Mouse (Mus musculus) kidney, adult 11 months (tissue): ENCODE results near the gene Six5.

ENCODE experiments used
- DNase-seq: peaks from one replicate; pipeline ENCODE4 v3.0.0; 2022

Gene Six5

DNA sequence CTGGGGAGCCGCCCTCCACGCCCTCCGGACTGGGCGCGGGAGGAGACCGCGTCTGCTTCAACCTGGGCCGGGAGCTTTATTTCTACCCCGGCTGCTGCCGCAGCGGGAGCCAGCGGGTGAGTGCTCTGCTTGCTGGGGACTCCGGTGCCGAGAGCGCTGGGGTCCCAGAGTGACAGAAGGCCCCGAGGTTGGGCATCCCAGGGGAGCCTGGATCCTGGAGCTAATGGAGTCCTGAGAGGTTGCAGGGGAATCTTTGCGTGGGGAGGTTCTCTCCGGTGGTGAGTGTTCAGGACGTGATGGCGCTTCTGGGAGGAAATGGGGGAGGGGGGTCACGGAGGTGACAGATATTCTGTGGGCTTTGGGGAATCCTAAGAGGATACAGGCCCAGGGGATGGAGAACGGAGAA lies 17.8 kb upstream of the Six5 start:
- DNase-seq = no peak

DNA sequence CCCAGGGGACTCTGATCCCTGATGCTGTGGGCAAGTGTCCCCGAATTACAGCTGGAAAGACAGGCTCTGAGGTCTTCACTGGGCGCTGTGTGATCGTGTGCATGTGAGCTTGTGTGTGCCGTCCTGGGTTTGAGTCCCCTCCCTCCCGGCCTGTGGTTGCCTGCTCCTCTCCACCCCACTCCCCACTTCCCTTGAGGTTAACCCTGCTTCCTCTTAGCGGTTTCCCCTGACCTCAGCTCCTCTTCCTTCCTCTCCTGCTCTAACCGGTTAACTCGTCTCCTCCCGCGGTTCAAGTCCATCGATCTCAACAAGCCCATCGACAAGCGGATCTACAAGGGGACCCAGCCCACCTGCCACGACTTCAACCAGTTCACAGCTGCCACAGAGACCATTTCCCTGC lies 16.6 kb upstream of the Six5 start:
- no peak for DNase-seq

DNA sequence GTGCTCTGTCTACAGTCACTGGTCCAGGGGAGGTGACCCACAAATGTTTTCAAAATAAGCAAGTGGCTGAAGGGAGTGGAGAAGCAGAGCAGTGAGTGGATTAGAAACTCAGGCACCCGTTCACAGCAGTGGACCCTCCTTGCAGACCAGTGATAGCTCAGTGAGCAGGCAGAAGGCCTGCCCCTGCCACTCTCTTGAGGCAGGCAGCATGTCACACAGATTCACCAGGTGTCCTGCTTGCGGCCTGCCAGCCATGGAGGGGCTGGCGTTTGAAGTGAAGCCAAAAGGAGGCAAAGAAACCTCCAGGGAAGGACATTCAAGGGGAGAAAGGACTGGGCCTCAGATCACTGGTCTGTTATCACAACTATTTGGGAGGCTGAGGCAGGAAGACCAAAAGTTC lies 15.7 kb upstream of the Six5 start:
- no peak for DNase-seq

DNA sequence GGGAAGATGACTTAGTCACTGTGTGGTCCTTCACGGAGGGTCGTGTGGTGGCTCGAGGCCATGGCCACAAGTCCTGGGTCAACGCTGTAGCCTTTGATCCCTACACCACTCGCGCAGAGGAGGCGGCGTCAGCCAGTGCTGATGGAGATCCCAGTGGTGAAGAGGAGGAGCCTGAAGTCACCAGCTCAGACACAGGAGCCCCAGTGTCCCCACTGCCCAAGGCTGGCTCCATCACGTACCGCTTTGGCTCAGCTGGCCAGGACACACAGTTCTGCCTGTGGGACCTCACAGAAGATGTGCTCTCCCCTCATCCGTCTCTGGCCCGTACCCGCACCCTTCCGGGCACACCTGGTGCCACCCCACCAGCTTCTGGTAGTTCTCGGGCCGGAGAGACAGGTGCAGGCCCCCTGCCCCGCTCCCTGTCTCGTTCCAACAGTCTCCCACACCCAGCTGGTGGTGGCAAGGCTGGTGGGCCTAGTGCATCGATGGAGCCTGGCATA lies 13.9 kb upstream of the Six5 start:
- DNase-seq = no peak

DNA sequence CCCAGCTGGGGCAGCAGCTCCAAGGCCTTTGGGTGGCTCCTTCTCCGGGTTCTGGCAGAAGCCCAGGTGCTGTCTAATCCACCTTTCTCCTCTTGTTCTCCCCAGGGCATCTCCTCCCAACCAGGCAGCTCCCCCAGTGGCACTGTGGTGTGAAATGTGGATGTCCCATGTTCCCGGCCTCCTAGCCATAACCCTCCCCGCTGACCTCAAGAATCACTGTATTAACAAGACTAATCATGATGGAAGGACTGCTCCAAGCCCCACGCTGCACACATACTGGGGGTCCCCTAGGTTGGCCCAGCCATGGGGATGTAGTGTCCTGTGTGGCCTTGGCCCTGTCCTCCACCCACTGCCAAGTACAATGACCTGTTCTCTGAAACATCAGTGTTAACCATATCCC lies 12.2 kb upstream of the Six5 start:
- no peak for DNase-seq

DNA sequence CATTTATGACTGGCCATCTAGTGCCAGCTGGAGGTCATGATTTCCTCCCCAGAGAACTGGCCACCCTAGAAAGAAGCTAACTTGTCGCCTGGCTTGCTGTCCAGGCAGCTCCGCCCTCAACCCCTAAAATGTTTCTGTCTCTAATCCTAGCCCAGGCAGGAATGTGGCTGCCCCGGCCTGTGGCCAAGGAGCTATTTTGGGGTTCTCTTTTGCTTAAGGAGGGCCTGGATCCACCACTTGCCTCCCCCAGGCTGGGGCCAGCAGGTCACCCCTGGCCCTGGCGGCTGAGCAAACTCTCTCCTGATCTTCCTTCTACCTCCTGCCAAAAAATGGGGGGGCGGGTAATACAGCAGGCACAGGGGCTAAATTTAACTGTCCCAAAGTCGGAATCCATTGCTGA lies 11.3 kb upstream of the Six5 start:
- no peak for DNase-seq

DNA sequence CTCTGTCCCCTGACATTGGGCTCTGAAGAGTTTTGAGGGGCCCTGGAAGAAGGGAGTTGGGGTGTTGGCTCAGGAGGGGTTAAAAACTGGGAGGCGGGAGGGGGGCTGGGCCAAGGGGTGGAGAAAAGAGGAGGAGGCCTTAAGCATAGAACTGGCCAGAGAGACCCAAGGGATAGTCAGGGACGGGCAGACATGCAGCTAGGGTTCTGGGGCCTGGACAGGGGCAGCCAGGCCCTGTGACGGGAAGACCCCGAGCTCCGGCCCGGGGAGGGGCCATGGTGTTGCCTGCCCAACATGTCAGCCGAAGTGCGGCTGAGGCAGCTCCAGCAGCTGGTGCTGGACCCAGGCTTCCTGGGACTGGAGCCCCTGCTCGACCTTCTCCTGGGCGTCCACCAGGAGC lies 10.7 kb upstream of the Six5 start, which contains the start of gene Dmpk:
Dmpk (plus strand) TSS at position 149 of the 400 bp plus-strand sequence.
- no peak for DNase-seq

DNA sequence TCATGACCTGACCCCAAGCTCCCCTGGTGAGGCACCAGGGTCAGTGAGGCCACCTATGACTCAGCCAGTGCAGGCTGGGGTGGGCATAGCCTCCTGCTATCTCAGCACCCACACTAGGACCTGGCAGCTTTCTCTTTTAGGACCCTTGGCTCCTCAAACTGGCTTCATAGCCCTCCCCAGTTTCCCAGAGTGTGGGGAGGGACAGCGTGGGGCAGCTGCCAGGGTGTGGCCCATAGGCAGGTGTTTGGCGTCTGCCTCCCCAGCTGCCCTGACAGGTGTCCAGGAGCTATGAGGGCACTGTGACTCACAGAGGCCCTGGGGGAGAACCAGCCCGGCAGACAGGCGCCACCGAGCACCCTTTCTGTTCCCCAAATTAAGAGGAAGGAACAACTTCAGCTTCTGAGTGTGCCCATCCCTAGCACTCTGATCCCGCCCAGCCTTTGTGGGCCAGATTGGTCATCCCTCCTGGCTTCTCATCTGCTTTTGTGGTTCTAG lies 10.1 kb upstream of the Six5 start:
- no peak for DNase-seq

DNA sequence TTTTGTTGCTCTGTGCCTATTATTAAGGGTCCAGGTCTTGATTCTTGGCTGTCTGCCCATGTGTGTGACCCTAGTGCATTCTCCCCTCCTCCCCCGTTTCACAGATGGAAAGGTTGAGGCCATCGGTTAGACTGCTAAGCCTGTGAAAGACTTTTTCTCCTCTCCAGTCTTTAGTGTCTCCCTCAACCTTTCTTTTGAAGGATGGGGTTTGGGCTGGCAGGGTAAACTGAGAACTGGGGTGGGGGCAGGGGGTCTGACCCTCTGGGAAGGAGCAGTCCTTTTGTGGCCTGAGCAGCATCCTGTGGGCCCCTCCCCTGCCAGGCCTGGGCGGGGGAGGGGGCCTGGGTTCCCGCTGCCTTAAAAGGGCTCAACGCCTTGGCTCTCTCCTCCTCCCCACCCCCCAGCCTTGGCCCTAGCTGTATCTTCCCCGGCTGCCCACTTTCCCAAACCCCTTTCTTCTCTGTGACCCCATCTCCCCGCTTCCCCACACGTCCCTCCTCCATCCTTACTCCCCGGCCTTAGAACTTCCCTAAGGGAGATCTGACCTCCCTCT lies 9.4 kb upstream of the Six5 start:
- no peak for DNase-seq

DNA sequence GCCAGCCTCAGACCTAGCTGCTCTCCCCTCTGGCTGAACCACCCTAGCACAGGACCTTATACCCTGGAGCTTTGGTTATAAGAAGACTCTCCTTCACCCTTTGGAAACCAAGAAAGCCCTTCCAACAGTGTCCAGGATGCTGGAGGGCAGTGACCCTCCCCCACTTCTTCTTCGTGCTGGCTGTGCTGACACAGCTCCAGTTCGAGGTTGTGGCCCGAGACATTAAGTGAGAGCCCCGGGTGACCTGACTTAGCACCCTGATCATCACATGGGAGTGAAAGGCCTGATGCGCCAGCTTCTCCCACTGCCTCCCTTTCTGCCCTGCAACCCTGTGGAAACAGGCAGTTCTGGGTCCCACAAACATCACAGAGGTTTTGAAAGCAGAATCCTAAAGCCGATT lies 8.9 kb upstream of the Six5 start:
- DNase-seq = no peak

DNA sequence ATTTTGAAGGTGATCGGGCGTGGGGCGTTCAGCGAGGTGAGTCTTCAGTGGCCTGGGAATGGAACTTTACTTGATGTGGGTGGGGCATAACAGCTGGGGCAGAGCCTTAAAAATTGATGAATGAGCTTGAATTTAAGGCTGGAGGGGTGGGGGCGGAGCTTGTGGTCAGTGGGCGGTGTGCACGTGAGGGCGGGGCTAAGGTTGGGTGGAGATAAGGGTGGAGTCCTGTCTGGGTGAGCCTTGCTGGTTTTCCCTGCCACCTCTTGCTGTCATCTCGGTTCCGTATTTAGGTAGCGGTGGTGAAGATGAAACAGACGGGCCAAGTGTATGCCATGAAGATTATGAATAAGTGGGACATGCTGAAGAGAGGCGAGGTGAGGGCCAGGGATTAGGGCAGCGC lies 8.4 kb upstream of the Six5 start:
- DNase-seq = no peak

DNA sequence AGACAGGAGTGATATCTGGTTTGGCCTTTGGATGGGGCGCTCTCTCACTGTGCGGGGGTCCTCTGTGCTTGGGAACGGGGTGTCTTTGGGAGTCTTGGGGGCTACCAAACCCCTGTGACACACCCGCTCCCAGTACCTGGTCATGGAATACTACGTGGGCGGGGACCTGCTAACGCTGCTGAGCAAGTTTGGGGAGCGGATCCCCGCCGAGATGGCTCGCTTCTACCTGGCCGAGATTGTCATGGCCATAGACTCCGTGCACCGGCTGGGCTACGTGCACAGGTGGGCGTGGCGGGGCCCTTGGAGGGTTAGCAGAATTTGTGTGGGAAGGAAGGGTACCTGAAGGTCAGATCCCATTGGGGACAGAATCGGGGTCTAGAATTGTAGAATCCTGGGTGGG lies 7.6 kb upstream of the Six5 start:
- no peak for DNase-seq

DNA sequence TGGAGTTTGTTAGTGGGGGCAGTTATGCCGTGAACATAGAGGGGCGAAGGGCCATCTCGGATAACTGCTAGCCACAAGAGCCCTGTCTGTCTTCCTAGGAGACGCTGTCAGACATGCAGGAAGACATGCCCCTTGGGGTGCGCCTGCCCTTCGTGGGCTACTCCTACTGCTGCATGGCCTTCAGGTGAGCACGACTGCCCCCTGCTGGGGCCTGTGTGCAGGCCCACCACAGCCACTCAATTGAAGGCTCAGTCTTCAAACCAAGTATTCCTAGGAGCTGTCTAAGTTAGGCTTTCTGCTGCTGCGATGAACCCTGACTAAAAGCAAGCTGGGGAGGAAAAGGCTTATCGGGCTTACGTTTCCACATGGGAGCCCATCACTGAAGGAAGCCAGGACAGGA lies 5.6 kb upstream of the Six5 start:
- no peak for DNase-seq

DNA sequence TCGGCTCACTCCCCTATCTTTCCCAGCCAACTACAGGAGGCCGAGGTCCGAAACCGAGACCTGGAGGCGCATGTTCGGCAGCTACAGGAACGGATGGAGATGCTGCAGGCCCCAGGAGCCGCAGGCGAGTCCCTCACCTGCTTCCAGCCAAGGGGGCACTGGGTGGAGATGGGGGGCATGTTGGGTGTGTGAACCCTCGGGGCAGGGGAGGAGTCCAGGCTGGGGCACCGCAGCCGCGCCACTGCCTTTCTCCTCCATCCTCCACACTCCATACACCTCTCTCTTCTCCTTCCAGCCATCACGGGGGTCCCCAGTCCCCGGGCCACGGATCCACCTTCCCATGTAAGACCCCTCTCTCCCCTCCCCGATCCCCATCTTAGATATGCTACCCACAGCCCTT lies 2.5 kb upstream of the Six5 start:
- DNase-seq = no peak

DNA sequence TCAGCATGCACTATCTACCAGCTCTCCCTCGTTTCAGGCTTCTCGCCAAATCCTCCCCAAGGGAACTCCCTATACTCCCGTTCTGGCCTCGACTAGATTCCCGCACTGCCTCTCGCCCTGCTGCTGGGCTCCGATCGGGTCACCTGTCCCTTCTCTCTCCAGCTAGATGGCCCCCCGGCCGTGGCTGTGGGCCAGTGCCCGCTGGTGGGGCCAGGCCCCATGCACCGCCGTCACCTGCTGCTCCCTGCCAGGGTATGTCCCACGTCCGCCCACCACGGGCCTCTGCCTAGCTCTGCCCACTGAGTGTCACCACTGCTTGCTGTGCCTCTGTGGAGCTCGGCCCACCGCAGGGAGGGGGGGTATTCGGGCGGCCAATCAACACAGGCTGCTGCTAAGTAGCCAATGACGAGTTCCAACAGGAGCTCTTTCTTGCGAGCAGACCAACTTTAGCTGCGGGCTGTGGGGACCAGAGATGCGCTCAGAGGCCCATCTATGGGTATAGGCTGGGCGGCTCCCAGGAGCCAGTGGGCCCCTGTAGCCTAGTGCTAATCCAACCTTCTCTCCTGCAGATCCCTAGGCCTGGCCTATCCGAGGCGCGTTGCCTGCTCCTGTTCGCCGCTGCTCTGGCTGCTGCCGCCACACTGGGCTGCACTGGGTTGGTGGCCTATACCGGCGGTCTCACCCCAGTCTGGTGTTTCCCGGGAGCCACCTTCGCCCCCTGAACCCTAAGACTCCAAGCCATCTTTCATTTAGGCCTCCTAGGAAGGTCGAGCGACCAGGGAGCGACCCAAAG lies 1.8 kb upstream of the Six5 start:
- DNase-seq = peak; percentile 75

DNA sequence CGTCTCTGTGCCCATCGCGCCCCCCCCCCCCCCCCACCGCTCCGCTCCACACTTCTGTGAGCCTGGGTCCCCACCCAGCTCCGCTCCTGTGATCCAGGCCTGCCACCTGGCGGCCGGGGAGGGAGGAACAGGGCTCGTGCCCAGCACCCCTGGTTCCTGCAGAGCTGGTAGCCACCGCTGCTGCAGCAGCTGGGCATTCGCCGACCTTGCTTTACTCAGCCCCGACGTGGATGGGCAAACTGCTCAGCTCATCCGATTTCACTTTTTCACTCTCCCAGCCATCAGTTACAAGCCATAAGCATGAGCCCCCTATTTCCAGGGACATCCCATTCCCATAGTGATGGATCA lies 1.2 kb upstream of the Six5 start:
- peak; percentile 84 for DNase-seq

DNA sequence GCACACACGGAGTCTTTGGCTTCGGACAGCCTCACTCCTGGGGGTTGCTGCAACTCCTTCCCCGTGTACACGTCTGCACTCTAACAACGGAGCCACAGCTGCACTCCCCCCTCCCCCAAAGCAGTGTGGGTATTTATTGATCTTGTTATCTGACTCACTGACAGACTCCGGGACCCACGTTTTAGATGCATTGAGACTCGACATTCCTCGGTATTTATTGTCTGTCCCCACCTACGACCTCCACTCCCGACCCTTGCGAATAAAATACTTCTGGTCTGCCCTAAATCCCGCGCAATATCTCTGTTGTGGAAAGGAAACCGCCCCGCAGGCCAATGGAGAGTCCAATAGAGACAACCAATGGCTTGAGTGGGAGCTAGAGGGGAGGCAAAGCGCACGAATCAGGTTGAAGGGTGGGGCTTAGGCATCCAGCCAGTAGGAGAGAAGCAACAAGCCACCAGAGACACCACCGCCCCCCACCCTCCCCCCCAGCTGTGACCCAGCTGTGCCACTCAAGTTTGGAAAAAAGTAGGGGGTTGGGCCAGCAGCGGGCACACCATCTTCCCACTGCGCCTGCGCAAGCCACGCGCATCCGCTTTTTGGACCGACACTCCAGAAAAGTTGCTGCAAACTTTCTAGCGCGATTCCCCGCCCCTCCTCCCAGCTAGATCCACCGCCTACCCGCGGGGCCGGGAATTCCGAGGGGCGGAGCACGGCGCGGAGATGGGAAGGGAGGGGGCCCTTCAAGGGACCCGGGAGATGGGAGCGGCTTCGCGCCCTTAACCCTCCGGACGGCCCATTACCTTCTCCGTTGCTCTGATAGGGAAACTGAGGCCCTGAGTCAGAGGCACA lies 633 bp upstream of the Six5 start:
- peak; percentile 98 for DNase-seq

DNA sequence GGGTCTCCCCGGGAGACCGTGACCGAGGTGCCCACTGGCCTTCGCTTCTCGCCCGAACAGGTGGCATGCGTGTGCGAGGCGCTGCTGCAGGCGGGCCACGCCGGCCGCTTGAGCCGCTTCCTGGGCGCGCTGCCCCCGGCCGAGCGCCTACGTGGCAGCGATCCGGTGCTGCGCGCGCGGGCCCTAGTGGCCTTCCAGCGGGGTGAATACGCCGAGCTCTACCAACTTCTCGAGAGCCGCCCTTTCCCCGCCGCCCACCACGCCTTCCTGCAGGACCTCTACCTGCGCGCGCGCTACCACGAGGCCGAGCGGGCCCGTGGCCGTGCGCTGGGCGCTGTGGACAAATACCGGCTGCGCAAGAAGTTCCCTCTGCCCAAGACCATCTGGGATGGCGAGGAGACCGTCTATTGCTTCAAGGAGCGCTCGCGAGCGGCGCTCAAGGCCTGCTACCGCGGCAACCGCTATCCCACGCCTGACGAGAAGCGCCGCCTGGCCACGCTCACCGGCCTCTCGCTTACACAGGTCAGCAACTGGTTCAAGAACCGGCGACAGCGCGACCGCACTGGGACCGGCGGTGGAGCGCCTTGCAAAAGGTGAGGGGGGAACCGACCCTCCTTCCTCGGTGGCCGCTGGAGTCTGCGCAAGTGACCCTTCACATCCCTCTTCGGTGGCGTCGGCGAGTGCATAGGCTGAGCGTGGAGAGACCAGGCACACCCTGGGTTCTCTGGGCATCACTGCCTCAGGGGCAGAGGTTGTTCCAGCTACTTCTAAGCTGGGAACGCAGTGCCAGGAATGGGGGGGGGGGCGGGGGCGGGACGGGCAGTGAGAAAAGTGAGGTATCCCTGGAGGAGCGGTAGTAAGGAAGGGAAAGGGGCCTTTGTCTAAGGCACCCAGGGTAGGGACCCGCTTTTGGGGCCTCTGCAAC lies 694 bp downstream of the Six5 start:
- DNase-seq = peak; percentile 62

DNA sequence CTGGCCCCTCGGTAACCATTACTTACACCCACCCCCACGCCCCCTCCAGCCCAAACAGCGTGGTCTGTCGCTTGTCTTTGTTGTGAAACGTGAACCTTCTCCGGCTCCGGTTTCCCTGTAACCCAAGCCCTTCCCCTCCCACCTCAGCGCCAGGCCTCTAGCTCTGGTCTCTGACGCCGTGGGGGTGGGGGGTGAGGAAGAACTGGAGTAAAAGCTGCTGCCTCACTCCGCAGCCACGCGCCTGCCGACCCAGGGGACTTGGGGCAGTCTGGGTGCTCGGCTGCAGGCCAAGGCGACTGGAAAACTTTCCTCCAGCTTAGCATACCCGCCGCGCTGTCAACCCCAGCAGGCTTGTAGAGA lies 1.3 kb downstream of the Six5 start:
- DNase-seq = peak; percentile 64

DNA sequence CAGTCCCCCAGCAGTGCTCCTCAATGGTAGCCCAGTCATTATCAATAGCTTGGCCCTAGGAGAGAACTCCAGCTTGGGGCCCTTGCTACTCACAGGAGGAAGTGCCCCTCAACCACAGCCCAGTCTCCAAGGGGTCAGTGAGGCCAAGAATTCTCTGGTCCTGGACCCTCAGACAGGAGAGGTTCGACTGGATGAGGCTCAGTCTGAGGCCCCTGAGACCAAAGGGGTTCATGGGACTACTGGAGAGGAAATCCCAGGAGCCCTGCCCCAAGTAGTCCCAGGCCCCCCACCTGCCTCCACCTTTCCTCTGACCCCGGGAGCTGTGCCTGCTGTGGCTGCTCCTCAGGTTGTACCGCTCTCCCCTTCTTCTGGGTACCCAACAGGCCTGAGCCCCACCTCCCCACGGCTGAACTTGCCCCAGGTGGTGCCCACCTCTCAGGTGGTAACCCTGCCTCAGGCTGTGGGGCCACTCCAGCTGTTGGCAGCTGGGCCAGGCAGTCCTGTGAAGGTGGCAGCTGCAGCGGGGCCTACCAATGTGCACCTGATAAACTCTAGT lies 2.1 kb downstream of the Six5 start:
- no peak for DNase-seq

DNA sequence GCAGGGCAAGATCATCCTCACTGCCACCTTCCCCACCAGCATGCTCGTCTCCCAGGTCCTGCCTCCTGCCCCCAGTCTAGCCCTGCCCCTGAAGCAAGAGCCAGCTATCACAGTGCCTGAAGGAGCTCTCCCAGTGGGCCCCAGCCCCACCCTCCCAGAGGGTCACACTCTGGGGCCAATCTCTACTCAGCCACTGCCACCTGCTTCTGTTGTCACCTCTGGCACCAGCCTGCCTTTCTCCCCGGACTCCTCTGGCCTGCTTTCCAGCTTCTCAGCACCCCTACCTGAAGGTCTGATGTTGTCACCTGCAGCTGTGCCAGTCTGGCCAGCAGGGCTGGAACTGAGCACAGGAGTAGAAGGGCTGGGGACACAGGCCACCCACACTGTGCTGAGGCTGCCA lies 2.8 kb downstream of the Six5 start:
- no peak for DNase-seq

DNA sequence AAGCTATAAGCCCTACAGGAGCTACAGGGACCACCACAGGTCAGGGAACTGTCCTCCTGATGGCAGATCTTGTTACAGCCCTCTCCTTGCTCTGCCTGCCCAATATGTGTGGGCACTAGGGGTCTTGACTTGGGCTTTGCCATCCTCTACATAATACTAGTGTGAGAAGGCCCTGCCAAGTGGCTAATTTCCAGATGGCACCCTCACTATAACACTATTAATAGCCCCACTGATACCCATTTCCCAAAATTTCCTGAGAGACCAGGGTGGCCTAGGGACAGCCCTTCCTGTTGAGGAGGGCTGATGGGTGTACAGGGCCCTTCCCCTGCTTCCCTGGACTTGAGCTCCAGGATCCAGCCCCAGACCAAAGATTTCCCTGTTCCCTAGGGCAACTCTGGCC lies 3.5 kb downstream of the Six5 start:
- no peak for DNase-seq
